Mouse (Mus musculus) R1 (cell line): ENCODE results near the gene B3galt4.

Source experiments
- DNase-seq: peaks from one replicate; pipeline ENCODE4 v3.0.0-alpha.2; 2018; ENCODE audit warnings: low read depth, low spot score

Gene B3galt4

DNA sequence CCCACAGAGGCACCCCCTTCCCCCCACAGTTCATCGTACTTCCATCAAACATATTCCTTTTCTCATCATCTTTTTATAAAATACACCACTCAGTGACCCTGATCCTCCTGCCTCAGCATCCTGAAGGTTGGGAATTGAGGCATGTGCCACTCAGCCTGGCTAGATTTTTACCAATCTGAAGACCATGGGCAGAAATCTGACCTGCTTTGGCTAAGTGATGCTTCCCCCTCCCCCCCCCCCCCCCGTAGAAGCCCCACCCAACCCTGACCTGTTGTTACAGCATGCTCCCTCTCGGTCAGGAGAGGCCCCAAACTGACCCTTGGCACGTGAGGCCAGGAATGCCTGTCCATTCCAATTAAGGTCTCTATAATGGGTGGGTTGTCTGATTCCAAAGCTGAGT, 46.5 kb downstream of the B3galt4 start, which contains the start of gene Platr17:
Gene Platr17 (plus strand): TSS at position 301 of the 400 bp plus-strand sequence.
- DNase-seq, result peak; percentile 60

DNA sequence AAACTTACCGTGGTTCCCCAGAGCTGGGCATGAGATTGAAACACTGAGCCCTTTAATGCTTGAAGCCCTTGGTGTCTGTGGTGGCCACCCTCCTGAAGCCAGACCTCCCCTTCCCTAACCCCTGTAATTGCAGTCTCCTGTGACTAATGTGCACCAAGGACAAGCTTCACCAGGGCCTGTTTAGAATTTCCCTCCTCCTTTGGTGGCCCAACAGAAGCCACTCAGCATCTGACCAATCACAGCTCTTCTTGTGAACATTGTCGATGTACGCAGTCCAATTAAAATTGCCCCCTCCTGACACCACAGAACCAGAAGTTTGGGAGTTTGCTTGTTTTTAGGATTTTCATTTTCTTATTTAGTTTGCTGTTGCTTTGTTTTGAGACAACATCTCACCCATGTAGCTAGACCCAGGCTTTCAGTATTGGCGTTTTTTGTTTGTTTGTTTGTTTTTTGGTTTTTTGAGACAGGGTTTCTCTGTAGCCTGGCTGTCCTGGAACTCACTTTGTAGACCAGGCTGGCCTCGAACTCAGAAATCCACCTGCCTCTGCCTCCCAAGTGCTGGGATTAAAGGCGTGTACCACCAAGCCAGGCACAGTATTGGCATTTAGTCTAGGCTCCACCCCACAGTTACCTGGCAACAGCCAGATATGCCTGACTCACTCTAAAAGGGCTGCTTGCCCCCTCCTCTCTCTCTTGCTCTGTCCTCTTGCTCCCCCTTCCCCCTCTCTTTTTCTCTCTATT, 47.2 kb downstream of the B3galt4 start:
- DNase-seq, result peak; percentile 81

DNA sequence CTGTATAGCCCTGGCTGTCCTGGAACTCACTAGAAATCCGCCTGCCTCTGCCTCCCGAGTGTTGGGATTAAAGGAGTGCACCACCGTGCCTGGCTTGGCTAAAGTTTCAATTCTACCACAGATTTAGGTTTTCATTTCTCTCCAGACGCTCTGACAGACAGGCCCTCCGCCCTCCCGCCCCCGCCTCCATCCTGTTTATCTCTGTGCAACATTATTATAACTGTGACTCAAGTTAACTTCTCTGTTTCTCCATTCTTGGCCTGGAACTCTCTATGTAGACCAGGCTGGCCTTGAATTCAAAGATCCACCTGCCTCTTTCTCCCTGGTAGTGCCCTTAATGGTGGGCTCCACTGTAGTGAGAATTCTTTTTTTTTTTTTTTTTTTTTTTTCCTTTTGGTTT, 48.8 kb downstream of the B3galt4 start:
- DNase-seq, result no peak

DNA sequence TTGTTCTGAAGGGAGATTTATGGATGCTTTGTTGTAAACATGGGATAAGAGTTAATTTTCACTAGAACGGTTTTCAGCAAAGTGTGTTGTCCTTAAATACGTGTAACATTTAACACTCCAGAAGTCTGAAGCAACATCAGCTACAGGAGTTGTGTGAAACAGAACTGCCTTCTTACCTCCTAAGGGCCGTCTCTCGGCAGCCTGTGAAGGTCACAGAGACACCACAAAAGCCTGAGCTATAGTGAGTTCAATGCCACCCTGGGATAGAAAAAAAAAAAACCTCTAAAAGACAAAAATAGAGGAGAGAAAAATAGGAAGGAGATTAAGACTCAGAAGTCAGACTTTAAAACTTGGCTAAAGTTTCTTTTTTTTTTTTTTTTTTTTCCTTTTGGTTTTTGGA, 49.2 kb downstream of the B3galt4 start:
- DNase-seq, result peak; percentile 58

DNA sequence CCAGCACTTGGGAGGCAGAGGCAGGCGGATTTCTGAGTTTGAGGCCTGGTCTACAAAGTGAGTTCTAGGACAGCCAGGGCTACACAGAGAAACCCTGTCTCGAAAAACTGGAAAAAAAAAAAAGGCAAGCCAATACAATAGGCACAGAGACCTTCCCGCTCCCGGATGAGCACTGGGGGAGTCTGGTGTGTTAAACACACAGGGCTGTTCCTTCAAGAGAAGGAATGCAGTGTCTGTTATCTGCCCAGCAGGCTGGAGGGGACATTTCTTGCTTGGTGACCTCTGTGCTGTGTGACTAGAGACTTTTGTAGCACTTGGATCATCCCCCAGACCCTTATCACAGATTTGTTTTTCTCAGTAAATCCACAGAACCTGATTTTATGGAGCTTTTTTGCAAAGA, 49.6 kb downstream of the B3galt4 start:
- peak; percentile 88 for DNase-seq

DNA sequence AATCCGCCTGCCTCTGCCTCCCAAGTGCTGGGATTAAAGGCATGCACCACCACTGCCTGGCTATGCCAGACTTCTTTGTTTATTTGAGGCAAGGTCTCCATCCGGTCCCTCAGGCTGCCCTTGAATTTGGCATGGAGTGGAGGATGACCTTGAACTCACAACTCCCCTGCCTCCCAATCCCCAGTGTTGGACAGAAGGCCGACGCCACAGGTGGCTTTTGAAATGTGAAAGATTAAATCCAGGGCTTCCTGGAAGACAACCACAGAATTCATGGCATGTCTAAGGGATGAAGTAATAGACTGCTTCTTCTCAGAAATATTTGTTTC, 50.3 kb downstream of the B3galt4 start:
- DNase-seq, result peak; percentile 98

- peak; percentile 60 for DNase-seq
Observed at GRCm38 (mm10) chr17:33900281-33900988, 50.9 kb downstream of the B3galt4 start.
